Comparison of ENCODE assay signal across 33 mouse cellular contexts in genomic region chr19:26088318-26088717, GRCm38 (mm10).
"Had no signal": no experiment of that assay in that cellular context is flagged by ENCODE, and none has a peak within 500 bp of the region (broad histone marks: within the 10 kb centered on the region; RNA-seq: fewer than 3 reads in every experiment).

No protein-coding gene starts in this region.

- H3K9ac ChIP-seq: heart, embryonic 12.5 days; heart, embryonic 13.5 days; heart, embryonic 15.5 days; hindbrain, embryonic 12.5 days; hindbrain, embryonic 13.5 days; hindbrain, embryonic 14.5 days; hindbrain, embryonic 15.5 days; kidney, embryonic 15.5 days had no signal

- H3K36me3 ChIP-seq: heart, embryonic 10.5 days; heart, embryonic 12.5 days; heart, embryonic 13.5 days; heart, embryonic 15.5 days; hindbrain, embryonic 10.5 days; hindbrain, embryonic 12.5 days; hindbrain, embryonic 13.5 days; hindbrain, embryonic 15.5 days; kidney, embryonic 15.5 days had no signal

- H3K4me1 ChIP-seq: heart, embryonic 10.5 days; hindbrain, embryonic 10.5 days; hindbrain, embryonic 12.5 days; hindbrain, embryonic 13.5 days; hindbrain, embryonic 15.5 days had no signal

- ATAC-seq: hindbrain, embryonic 16.5 days; hindbrain, postnatal 0 days; inflammation-experienced regulatory T-cells, adult 6 months had no signal

- H3K27me3 ChIP-seq: heart, embryonic 12.5 days; heart, embryonic 13.5 days; heart, embryonic 15.5 days; hindbrain, embryonic 12.5 days; hindbrain, embryonic 13.5 days; hindbrain, embryonic 15.5 days; kidney, embryonic 15.5 days had no signal

- DNase-seq: heart, postnatal 10 days; heart, postnatal 14 days; heart, postnatal 36 days; heart, postnatal 4 days; kidney, adult 11 months; kidney, adult 18-20 months; kidney, adult 2 months; kidney, adult 8-10 months; kidney, adult 9 months; kidney, postnatal 10 days; kidney, postnatal 14 days; kidney, postnatal 25 days; kidney, postnatal 36 days; kidney, postnatal 4 days; layer of hippocampus, adult 9-11 months; layer of hippocampus, postnatal 36 days had no signal

- H3K27ac ChIP-seq: heart, embryonic 10.5 days; heart, embryonic 13.5 days; heart, embryonic 15.5 days; hindbrain, embryonic 10.5 days; hindbrain, embryonic 12.5 days; hindbrain, embryonic 13.5 days; hindbrain, embryonic 14.5 days; hindbrain, embryonic 15.5 days; hindbrain, postnatal 0 days; kidney, embryonic 15.5 days; kidney, postnatal 0 days; layer of hippocampus, adult 2 months; left cerebral cortex, adult 2 months had no signal

- H3K9me3 ChIP-seq: heart, embryonic 10.5 days; heart, embryonic 13.5 days; heart, embryonic 15.5 days; hindbrain, embryonic 10.5 days; hindbrain, embryonic 12.5 days; hindbrain, embryonic 13.5 days; hindbrain, embryonic 15.5 days; kidney, embryonic 15.5 days had no signal

- H3K4me3 ChIP-seq: heart, embryonic 10.5 days; heart, embryonic 12.5 days; heart, embryonic 13.5 days; heart, embryonic 15.5 days; hindbrain, embryonic 10.5 days; hindbrain, embryonic 12.5 days; hindbrain, embryonic 13.5 days; hindbrain, embryonic 15.5 days; kidney, embryonic 15.5 days; layer of hippocampus, adult 2 months; left cerebral cortex, adult 2 months had no signal

- H3K4me2 ChIP-seq: heart, embryonic 11.5 days; heart, embryonic 12.5 days; heart, embryonic 13.5 days; heart, embryonic 15.5 days; hindbrain, embryonic 12.5 days; hindbrain, embryonic 13.5 days; hindbrain, embryonic 14.5 days; hindbrain, embryonic 15.5 days; kidney, embryonic 15.5 days had no signal
